Mouse (Mus musculus) myocyte (in vitro differentiated cells): ENCODE results near the gene Spata21. TPM values are rescaled to one million over a fixed set of nuclear protein-coding genes. Genes with fewer than 3 reads are reported as not detected.

Experiments
- H3K27me3 ChIP-seq: one replicate; pipeline ENCODE4 v1.6.1; 2011; ENCODE audit not compliant: control insufficient read depth, insufficient read depth, insufficient read length
- H3K36me3 ChIP-seq: one replicate; pipeline ENCODE4 v1.6.1; 2011; ENCODE audit not compliant: control insufficient read depth, insufficient read depth
- H3K4me2 ChIP-seq: one replicate; pipeline ENCODE4 v1.6.1; 2011; ENCODE audit warnings: low read depth, control low read depth
- H3K4me3 ChIP-seq: one replicate; pipeline ENCODE4 v1.5.1; 2011; ENCODE audit warnings: mild to moderate bottlenecking, control low read depth, moderate library complexity
- H3K79me2 ChIP-seq: one replicate; pipeline ENCODE4 v1.6.1; 2011; ENCODE audit not compliant: control insufficient read depth, insufficient read depth
- H3ac ChIP-seq: one replicate; pipeline ENCODE4 v1.6.1; 2011; ENCODE audit not compliant: control insufficient read depth, insufficient read length
- CEBPB ChIP-seq: IDR thresholded peaks from 2 replicates; pipeline ENCODE4 v1.6.1; 2011; ENCODE audit warnings: mild to moderate bottlenecking, moderate library complexity; ENCODE audit not compliant: poor library complexity, insufficient read depth, severe bottlenecking
- E2F4 ChIP-seq: IDR thresholded peaks from one replicate; pipeline ENCODE4 v1.6.1; 2011; ENCODE audit warnings: mild to moderate bottlenecking, control low read depth, moderate library complexity; ENCODE audit not compliant: insufficient read depth
- MAX ChIP-seq: IDR thresholded peaks from one replicate; pipeline ENCODE4 v1.6.1; 2011; ENCODE audit warnings: low read depth, mild to moderate bottlenecking, control low read depth
- MYOD1 ChIP-seq, 3 experiments: IDR thresholded peaks; one replicate each; pipeline ENCODE4 v1.6.1; 2011; ENCODE audit warnings: control low read depth in 2 of 3, low read depth in 2 of 3, mild to moderate bottlenecking in 2 of 3, moderate library complexity in 1 of 3; ENCODE audit not compliant: insufficient read length in 2 of 3, control insufficient read depth in 1 of 3
- MYOG ChIP-seq, 3 experiments: IDR thresholded peaks; one replicate each; pipeline ENCODE4 v1.6.1; 2011; ENCODE audit warnings: control low read depth in 2 of 3, low read depth in 2 of 3, mild to moderate bottlenecking in 2 of 3; ENCODE audit not compliant: insufficient read length in 2 of 3, control insufficient read depth in 1 of 3, insufficient read depth in 1 of 3
- POLR2A ChIP-seq: IDR thresholded peaks from one replicate; pipeline ENCODE4 v1.6.1; 2011; ENCODE audit warnings: low read depth, mild to moderate bottlenecking, control low read depth, moderate library complexity; ENCODE audit not compliant: insufficient read length
- POLR2AphosphoS2 ChIP-seq: IDR thresholded peaks from one replicate; pipeline ENCODE4 v1.6.1; 2011; ENCODE audit warnings: low read depth, control low read depth; ENCODE audit not compliant: insufficient read length
- REST ChIP-seq: IDR thresholded peaks from one replicate; pipeline ENCODE4 v1.6.1; 2011; ENCODE audit warnings: mild to moderate bottlenecking, control low read depth, moderate library complexity; ENCODE audit not compliant: insufficient read depth, insufficient read length
- SRF ChIP-seq: IDR thresholded peaks from one replicate; pipeline ENCODE4 v1.6.1; 2011; ENCODE audit warnings: low read depth; ENCODE audit not compliant: control insufficient read depth, insufficient read length
- TCF12 ChIP-seq: IDR thresholded peaks from one replicate; pipeline ENCODE4 v1.6.1; 2011; ENCODE audit warnings: mild to moderate bottlenecking, control low read depth; ENCODE audit not compliant: poor library complexity, insufficient read depth, severe bottlenecking
- TCF3 ChIP-seq: IDR thresholded peaks from one replicate; pipeline ENCODE4 v1.6.1; 2011; ENCODE audit warnings: low read depth, control low read depth; ENCODE audit not compliant: insufficient read length
- USF1 ChIP-seq: IDR thresholded peaks from one replicate; pipeline ENCODE4 v1.6.1; 2011; ENCODE audit warnings: low read depth, mild to moderate bottlenecking, control low read depth, moderate library complexity
- polyA plus RNA-seq: library from polyadenylated mRNA; unstranded; fragments of >200 nt; fragmentation: generic; extraction: Trizol; gene quantifications from one replicate; pipeline ENCODE4 v1.2.1, GENCODE M21; 2012; ENCODE audit warnings: missing spikeins

The Spata21 gene
- polyA plus RNA-seq, 1 experiment: not detected

GRCm38 (mm10) chr4:141158609-141159008 lies 70.5 kb downstream of the Spata21 start:
- no peak overlapping the region for H3K4me2 ChIP-seq
- no peak for TF ChIP-seq MYOG (IDR thresholded peaks at IDR 0.05; ENCODE audit: control insufficient read depth in 1 of 3, insufficient read depth in 1 of 3, insufficient read length in 2 of 3, low read depth in 2 of 3)
- TF ChIP-seq CEBPB: no peak
- TF ChIP-seq POLR2A: no peak
- no peak for TF ChIP-seq MAX
- TF ChIP-seq SRF: no peak
- TF ChIP-seq MYOD1 (IDR thresholded peaks at IDR 0.05; ENCODE audit: control insufficient read depth in 1 of 3, insufficient read length in 2 of 3, low read depth in 2 of 3): no peak
- TF ChIP-seq TCF3: no peak
- no peak for TF ChIP-seq TCF12
- TF ChIP-seq USF1: no peak
- TF ChIP-seq REST: no peak
- no peak for TF ChIP-seq POLR2AphosphoS2
- no peak for TF ChIP-seq E2F4
- H3K36me3 ChIP-seq: no peaks in the 10 kb centered on the region

GRCm38 (mm10) chr4:141159093-141159492 lies 71.0 kb downstream of the Spata21 start:
- Histone ChIP-seq H3K79me2 (peaks cover 97% of the 10 kb centered on the region), H3K36me3 (no peaks in the 10 kb centered on the region), H3K4me3 (no peak overlapping the region), H3K4me2 (no peak overlapping the region), H3ac (no peak overlapping the region), H3K27me3 (no peaks in the 10 kb centered on the region)
- TF ChIP-seq POLR2AphosphoS2 (no peak), TCF12 (no peak), SRF (no peak), E2F4 (no peak), MYOG (IDR thresholded peaks at IDR 0.05; ENCODE audit: control insufficient read depth in 1 of 3, insufficient read depth in 1 of 3, insufficient read length in 2 of 3, low read depth in 2 of 3) (no peak), MAX (no peak)

More at GRCm38 (mm10) chr4:141158609-141159008, 70.5 kb downstream of the Spata21 start:
- no peak overlapping the region for H3ac ChIP-seq
- peaks cover 97% of the 10 kb centered on the region for H3K79me2 ChIP-seq
- no peak overlapping the region for H3K4me3 ChIP-seq
- no peaks in the 10 kb centered on the region for H3K27me3 ChIP-seq

- H3ac ChIP-seq: no peak overlapping the region
- no peaks in the 10 kb centered on the region for H3K36me3 ChIP-seq
- no peak for TF ChIP-seq SRF
- no peak for TF ChIP-seq TCF12
- no peak for TF ChIP-seq POLR2AphosphoS2
- no peak for TF ChIP-seq TCF3
- TF ChIP-seq REST: no peak
- no peak for TF ChIP-seq POLR2A
- TF ChIP-seq E2F4: no peak
- TF ChIP-seq MYOG (IDR thresholded peaks at IDR 0.05; ENCODE audit: control insufficient read depth in 1 of 3, insufficient read depth in 1 of 3, insufficient read length in 2 of 3, low read depth in 2 of 3): no peak
- TF ChIP-seq MAX: no peak
- TF ChIP-seq MYOD1 (IDR thresholded peaks at IDR 0.05; ENCODE audit: control insufficient read depth in 1 of 3, insufficient read length in 2 of 3, low read depth in 2 of 3): no peak
- TF ChIP-seq CEBPB: no peak
- no peak for TF ChIP-seq USF1
- no peak overlapping the region for H3K4me2 ChIP-seq
- no peaks in the 10 kb centered on the region for H3K27me3 ChIP-seq
- H3K4me3 ChIP-seq: no peak overlapping the region
- peaks cover 97% of the 10 kb centered on the region for H3K79me2 ChIP-seq
Observed at GRCm38 (mm10) chr4:141159666-141160065, 71.5 kb downstream of the Spata21 start.

- Histone ChIP-seq H3K36me3 (no peaks in the 10 kb centered on the region), H3ac (no peak overlapping the region), H3K4me3 (no peak overlapping the region), H3K4me2 (no peak overlapping the region), H3K79me2 (peaks cover 97% of the 10 kb centered on the region), H3K27me3 (no peaks in the 10 kb centered on the region)
- TF ChIP-seq TCF3 (no peak), MYOD1 (IDR thresholded peaks at IDR 0.05; ENCODE audit: control insufficient read depth in 1 of 3, insufficient read length in 2 of 3, low read depth in 2 of 3) (no peak), E2F4 (no peak), POLR2AphosphoS2 (no peak), MYOG (IDR thresholded peaks at IDR 0.05; ENCODE audit: control insufficient read depth in 1 of 3, insufficient read depth in 1 of 3, insufficient read length in 2 of 3, low read depth in 2 of 3) (no peak), TCF12 (no peak), POLR2A (no peak), REST (no peak), MAX (no peak), USF1 (no peak), CEBPB (no peak), SRF (no peak)
Observed at GRCm38 (mm10) chr4:141160193-141160592, 72.1 kb downstream of the Spata21 start.
